Mouse (Mus musculus) hindbrain, postnatal 0 days (tissue): Measurements from ENCODE around the gene Snai1. TPM values are rescaled to one million over a fixed set of nuclear protein-coding genes. Genes with fewer than 3 reads are reported as not detected.

Source experiments
- ATAC-seq: fragments of 200-750 bp; cut with Nextera tagmentation; 2 replicates; pipeline ENCODE4 v1.8.0; 2017; ENCODE audit warnings: mild to moderate bottlenecking, moderate TSS enrichment, moderate library complexity
- DNase-seq: peaks from one replicate; pipeline ENCODE4 v3.0.0-alpha.2; 2015; ENCODE audit warnings: low spot score
- H3K27ac ChIP-seq: fragments of 300-500 bp; sonication (generic); 2 replicates; pipeline ENCODE4 v1.5.1; 2014; ENCODE audit warnings: mild to moderate bottlenecking
- H3K27me3 ChIP-seq: fragments of 300-500 bp; sonication (generic); 2 replicates; pipeline ENCODE4 v1.6.1; 2014; ENCODE audit warnings: low read length, mixed read lengths; ENCODE audit not compliant: insufficient read depth
- H3K36me3 ChIP-seq: fragments of 300-500 bp; sonication (generic); 2 replicates; pipeline ENCODE4 v1.6.1; 2014; ENCODE audit warnings: low read length, mixed read lengths; ENCODE audit not compliant: insufficient read depth
- H3K4me1 ChIP-seq: fragments of 300-500 bp; sonication (generic); 2 replicates; pipeline ENCODE4 v1.6.1; 2014; ENCODE audit warnings: antibody characterized with exemption, low read length, mixed read lengths; ENCODE audit not compliant: insufficient read depth
- H3K4me2 ChIP-seq: fragments of 300-500 bp; sonication (generic); 2 replicates; pipeline ENCODE4 v1.6.1; 2014; ENCODE audit warnings: low read depth, mild to moderate bottlenecking, low read length, moderate library complexity, mixed read lengths
- H3K4me3 ChIP-seq: fragments of 300-500 bp; sonication (generic); 2 replicates; pipeline ENCODE4 v1.5.1; 2014; ENCODE audit warnings: low read length
- H3K9ac ChIP-seq: fragments of 300-500 bp; sonication (generic); replicated peaks from 2 replicates; pipeline ENCODE4 v1.6.1; 2014; ENCODE audit warnings: mild to moderate bottlenecking, low read length, moderate library complexity, mixed read lengths
- H3K9me3 ChIP-seq: fragments of 300-500 bp; sonication (generic); 2 replicates; pipeline ENCODE4 v1.6.1; 2016; ENCODE audit warnings: low read length, mixed read lengths
- CTCF ChIP-seq: IDR thresholded peaks from 2 replicates; pipeline ENCODE4 v1.5.1; 2016; ENCODE audit warnings: antibody characterized with exemption, control low read depth, low read depth
- WGBS: fragments of 180-500 bp; shearing (Covaris S2); extraction: QIAGEN DNeasy Blood & Tissue Kit; methylation state at CpG from one replicate; pipeline ENCODE4 v1.1.7; 2014; 5-methylcytosine and 5-hydroxymethylcytosine counted together
- polyA plus RNA-seq: library from polyadenylated mRNA; unstranded; fragments of >200 nt; fragmentation: Nextera tagmentation; extraction: Ambion mirVana; gene quantifications from 2 replicates; pipeline ENCODE4 v1.2.1, GENCODE M21; 2015
- total RNA-seq: library from RNA; depleted of rRNA; stranded (reverse); fragments of >200 nt; gene quantifications from 2 replicates; pipeline ENCODE4 v1.2.3, GENCODE M21; 2014; rRNA removed

Snai1 gene
- total and polyA plus RNA-seq, 2 experiments from 2014 or later: 1.2 to 4.3 TPM

DNA sequence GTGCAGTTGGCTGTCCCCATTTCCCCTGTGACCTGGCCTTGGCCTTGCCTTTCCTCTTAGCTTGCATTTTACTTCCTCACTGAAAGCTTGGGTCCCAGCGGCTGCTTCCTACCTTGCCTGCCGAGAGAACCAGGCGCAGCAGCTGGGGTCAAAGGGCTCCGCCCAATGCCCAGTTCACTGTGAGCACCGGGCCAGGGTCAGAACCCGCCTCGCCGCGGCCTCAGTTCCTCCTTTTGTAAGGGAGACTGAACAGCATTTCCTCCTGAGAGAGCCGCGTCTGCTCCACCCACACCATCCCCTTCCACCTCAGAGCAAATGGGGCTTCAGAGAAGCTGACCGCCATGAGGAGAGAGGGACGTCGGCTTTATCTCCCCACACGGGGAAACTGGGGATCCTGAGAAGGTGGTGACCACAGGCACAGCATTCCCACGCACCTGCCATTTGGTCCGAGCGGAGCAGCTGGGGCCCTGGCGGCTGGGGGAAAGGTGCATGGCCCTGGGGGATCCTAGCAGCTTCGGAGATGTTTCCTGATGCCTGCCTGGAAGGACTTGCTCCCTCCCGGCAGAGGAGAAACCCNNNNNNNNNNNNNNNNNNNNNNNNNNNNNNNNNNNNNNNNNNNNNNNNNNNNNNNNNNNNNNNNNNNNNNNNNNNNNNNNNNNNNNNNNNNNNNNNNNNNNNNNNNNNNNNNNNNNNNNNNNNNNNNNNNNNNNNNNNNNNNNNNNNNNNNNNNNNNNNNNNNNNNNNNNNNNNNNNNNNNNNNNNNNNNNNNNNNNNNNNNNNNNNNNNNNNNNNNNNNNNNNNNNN lies 51.0 kb downstream of the Snai1 start:
- no peak for DNase-seq
- 19% methylated on average over 21 of the region's 21 CpGs for WGBS
- no peaks in the 10 kb centered on the region; the same call in 1 of the 2 replicates for H3K4me1 ChIP-seq
- no peak overlapping the region for H3K9ac ChIP-seq
- H3K27ac ChIP-seq: no peak overlapping the region
- no peak overlapping the region for H3K4me3 ChIP-seq
- no peaks in the 10 kb centered on the region for H3K9me3 ChIP-seq
- 0 out of 2 replicates have a peak overlapping the region, but pooled peaks have one; percentile 5 for H3K4me2 ChIP-seq
- no peak for TF ChIP-seq CTCF
- ATAC-seq: no peak
- no peaks in the 10 kb centered on the region for H3K27me3 ChIP-seq
- no peaks in the 10 kb centered on the region for H3K36me3 ChIP-seq

Other genes with a start within 250 kb of the Snai1 start
- 60.5 and 67.5 TPM in 2 replicates for gene B4galt5, start 189.0 kb upstream of the Snai1 start, total RNA-seq
- gene B4galt5, start 189.0 kb upstream of the Snai1 start, polyA plus RNA-seq: 28.9 and 31.5 TPM in 2 replicates
- gene Slc9a8, start 116.5 kb upstream of the Snai1 start, total RNA-seq: 41.8 and 43.1 TPM in 2 replicates
- gene Slc9a8, start 116.5 kb upstream of the Snai1 start, polyA plus RNA-seq: 17.4 and 17.9 TPM in 2 replicates
- gene Rnf114, start 45.5 kb upstream of the Snai1 start, total RNA-seq: 68.7 and 89.6 TPM in 2 replicates
- 79.8 and 85.8 TPM in 2 replicates for gene Rnf114, start 45.5 kb upstream of the Snai1 start, polyA plus RNA-seq
- 41.3 and 45.6 TPM in 2 replicates for gene Spata2, start 45.3 kb upstream of the Snai1 start, total RNA-seq
- gene Spata2, start 45.3 kb upstream of the Snai1 start, polyA plus RNA-seq: 27.6 and 29.4 TPM in 2 replicates
- gene Ube2v1, start 93.9 kb downstream of the Snai1 start, total RNA-seq: 209 and 247 TPM in 2 replicates
- 380 and 384 TPM in 2 replicates for gene Ube2v1, start 93.9 kb downstream of the Snai1 start, polyA plus RNA-seq
- gene Gm20431, start 123.3 kb downstream of the Snai1 start, total RNA-seq: 7.5 and 10.7 TPM in 2 replicates
- 7.2 and 9.8 TPM in 2 replicates for gene Gm20431, start 123.3 kb downstream of the Snai1 start, polyA plus RNA-seq
- gene Cebpb, start 150.7 kb downstream of the Snai1 start, total RNA-seq: 8.1 and 8.7 TPM in 2 replicates
- gene Cebpb, start 150.7 kb downstream of the Snai1 start, polyA plus RNA-seq: 5.2 and 5.7 TPM in 2 replicates
- gene Tmem189, start 151.6 kb downstream of the Snai1 start, total RNA-seq: 70.0 and 79.9 TPM in 2 replicates
- gene Tmem189, start 151.6 kb downstream of the Snai1 start, polyA plus RNA-seq: 41.4 and 42.0 TPM in 2 replicates